Mouse (Mus musculus): ENCODE measurements around the gene Trf.

Gene Trf

DNA sequence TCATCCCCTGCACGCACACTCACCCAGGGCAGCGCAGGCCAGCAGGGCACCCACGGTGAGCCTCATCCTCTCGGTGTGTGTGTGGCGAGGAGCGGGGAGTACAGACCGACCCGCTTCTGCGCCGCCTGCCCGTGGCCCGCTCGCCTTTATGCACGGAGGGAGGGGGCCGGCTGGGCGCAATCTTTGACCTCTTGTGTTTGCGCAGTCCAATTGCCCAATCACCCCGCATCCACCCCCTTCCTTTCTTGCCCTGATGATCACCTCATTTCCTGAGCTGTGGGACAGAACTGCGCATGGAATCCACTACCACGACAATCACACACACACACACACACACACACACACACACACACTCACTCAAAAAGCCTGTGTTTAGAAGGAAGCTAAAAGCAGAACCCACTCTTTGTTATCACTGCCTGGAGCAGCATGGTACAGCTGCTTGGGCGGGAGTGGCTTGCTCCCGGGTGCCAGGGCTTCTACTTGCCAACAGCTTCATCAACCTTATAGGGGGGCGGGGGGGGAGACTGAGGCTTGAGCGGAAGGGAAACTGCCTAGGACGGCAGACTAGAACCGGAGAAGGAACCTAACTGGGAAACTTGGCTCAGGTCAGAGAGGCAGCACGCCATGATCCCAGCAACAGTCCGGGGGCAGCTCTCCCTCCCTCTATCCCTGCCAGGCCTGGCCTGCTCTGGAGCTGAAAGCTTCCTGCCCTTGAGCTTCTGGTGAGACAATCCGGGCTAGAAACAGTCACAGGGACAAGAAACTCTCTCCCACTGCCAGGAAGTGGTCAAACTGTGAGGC, at the start of gene Trf, which contains the start of gene Gm20425:
Gene Trf, minus strand, starts transcription at position 294 of the 801 bp plus-strand sequence.
Gene Gm20425, minus strand, starts transcription at position 157 of the 801 bp plus-strand sequence.
- peak; percentile 41 for DNase-seq

DNA sequence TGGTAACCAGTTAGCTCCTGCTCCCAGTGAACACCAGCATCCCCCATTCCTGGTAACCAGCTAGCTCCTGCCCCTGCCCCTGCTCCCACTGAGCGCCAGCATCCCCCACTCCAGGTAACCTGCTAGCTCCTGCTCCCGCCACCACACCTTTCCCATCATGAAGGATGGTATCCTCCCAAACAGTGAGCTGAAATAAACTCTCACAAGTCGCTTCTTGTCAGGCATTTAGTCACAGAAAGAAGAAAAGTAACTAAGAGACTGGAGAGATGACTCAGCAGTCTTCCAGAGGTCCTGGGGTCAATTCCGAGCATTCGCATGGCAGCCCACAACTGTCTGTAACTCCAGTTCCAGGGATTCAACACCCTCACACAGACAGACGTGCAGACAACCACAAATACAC, 46.6 kb upstream of the Trf start:
- DNase-seq = no peak

DNA sequence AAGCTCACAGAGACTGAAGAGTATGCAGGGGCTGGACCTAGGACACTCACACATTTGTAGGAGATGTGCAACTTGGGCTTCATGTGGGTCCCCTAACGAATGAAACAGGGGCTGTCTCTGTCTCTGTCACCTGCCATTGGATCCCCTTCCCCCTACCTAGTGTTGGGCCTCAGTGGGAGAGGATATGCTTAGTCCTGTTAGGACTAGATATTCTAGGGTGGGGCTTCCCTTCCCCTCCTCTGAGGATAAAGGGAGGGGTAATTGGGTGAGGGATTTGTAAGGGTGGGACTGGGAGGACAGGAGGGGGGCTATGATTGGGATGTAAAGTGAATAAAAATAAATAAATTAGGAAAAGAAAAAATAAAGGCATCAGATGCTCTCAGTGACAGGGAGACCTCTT, 45.4 kb upstream of the Trf start:
- no peak for DNase-seq

DNA sequence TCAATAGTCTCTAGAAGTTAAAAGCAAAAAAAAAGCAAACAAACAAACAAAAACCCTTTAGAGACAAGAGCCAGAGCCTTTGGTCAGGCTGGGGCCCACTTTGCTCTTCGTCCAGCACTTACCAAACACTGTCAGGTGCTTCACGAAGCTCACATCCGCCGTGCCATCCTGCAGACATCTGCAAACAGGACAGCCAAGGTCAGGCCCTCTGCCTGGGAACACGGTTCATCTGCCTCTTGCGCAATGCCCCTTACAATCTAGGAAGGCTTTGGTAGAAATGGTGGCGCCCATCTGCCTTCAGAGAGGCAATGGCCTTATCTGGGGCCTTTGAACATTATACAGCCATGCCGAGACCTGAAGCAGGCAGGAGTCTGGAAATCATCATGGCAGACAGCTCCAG, 44.6 kb upstream of the Trf start:
- DNase-seq = no peak

DNA sequence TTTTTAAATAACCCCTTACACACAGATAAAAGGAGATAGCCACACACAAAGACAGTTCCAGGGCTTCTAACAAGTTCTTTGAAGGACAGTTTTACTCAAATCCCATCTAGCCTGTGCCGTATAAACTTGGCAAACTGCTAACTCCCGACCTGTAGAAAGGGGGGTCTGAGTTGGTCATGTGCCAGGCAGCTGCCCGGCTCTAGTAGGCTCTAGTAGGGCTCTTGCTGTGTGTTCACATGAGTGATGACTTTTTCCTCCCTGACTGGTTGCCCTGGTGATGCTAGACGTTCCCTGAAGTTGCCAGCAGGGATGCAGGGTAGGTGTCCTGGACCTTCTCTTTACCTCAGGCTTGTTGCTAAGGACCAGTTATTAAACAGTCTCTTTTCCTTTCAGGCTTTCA, 40.9 kb upstream of the Trf start:
- no peak for DNase-seq

DNA sequence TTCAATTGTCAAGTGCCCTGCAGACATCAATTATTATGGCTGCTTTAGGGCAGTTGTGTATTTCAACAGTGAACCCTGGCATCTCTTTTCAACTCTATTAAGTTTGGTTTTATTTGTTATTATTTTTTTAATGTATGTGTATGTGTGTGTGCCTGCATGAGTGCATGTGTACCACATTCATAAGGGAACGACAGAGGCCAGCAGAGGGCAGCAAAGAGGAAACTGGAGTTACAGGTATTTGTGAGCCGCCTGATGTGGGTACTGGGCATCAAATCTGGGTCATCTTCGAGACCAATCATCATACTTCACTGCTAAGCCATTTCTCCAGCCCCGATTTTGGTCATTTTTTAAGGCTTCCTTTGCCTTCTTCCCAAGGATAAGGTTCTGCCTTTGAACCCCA, 35.5 kb upstream of the Trf start:
- DNase-seq = no peak

DNA sequence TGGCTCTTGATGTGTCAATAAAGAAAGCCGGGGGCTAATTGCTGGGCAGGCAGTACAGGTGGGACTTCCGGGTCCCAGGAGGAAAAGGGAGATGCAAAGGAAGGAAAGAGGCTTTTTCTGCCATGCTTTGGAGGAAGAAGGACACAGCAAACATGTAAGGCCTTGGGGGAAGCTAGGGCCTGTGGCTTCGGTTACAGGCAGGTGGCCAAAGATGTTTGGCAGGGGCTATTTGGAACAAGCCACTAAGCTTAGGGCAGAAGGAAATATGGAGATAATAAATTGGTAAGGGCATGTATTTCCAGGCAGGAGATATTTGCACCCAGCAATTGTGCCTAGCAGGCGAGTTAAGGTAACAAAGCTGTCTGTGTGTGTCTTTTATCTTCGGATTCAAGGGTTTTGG, 22.7 kb upstream of the Trf start:
- DNase-seq = no peak

DNA sequence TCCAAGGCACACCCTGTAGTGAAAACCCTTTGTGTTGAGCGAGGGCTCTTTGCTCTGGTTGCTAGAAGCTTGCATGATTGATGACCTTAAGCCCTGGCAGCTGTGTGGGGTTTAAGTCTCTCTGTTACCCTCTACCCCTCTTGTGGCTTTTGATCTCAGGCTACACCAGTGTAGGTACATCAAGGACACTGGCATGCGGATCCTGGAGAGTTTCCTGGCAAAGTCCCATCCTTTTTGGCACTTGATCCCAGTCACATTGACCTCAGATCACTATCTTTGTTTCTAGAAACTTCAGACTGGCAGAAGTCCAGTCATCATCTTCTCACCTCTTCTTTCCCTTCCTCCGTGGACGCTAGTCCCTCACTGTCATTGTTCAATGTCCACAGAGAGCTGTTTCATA, 18.4 kb upstream of the Trf start:
- no peak for DNase-seq

DNA sequence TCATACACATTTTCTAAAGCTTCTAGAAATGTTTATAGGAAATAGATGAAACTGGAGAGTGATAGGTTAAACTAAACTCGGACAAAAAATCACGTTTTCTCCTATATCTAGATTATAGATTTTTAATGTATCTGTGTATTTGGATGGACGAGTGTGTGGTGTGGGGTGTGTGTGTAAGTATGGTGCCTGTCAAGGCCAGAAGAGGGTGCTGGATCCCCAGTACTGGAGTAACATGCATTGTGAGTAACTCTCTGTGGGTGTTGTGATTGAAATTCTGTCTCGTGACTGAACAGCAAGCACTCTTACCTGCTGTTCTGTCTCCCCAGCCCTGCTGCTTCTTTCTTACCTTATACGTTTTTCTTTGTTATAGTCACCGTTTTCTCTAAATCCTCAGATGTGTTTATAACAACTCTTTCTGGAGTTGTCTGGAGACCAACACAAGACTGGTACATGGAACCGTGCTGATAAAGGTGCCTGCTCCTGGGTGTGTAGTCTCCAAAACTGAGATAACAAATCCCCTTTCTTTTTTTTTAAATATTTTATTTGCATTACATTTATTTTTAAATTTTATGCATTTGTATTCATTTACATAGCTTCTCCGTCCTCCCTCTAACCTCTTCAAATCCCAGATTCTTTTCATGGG, 16.4 kb upstream of the Trf start:
- no peak for DNase-seq

DNA sequence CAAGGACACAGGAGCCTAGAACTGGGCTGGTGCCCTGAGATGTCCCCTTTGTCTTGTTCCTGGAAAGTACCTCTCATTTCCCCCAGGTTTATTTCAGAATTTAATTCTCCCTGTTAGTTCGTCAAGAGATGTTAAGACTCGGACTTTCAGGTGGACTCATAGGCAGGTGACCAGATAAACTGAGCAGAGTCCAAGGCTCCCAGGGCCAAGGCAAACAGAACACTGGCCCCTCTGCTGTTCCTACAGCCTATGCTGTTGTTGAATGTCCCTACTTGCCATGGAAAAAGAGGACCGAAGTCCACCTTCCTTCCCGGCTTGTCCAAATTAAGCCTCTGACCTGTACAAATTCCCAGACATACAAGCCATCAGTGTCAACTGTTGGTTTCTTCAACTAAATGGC, 13.4 kb upstream of the Trf start:
- DNase-seq = peak; percentile 32

DNA sequence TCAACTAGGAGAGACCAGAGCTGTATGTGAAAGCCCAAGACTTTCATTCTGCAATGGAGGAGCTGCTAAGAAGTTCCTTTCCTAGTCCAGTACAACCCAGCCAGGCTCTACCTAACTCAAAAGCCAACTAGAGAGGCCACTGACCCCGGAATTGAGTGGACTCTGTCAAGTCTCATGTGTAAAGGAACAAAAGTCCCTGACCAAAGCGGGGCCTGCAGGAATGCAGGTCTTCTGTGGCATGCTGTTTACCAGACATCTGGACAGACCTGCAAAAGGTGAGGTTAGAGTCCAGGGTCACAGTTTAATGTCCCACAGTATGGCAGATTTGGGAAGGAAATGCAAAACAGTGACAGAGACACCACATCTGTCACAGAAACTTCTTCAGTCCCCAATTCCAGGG, 11.0 kb upstream of the Trf start:
- DNase-seq = peak; percentile 17

DNA sequence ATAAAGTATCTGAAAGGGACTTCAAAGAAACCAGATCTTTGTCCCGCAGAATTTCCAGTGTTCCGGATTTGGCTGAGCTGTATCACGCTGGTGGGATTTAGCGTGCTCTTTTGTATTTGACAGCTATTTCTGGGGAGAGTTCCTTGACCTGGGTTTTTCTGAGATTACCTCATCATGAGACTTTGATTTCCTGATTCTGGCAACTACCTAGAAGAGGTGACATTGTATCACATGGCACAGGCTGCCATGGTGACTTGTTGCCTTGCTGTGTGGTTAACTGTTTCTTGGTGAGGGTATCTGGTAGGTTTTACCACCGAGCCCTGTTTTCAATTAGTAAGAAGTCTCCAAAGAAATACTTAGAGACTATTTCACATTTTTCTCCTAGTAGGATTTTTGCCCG, 9.2 kb upstream of the Trf start:
- no peak for DNase-seq

DNA sequence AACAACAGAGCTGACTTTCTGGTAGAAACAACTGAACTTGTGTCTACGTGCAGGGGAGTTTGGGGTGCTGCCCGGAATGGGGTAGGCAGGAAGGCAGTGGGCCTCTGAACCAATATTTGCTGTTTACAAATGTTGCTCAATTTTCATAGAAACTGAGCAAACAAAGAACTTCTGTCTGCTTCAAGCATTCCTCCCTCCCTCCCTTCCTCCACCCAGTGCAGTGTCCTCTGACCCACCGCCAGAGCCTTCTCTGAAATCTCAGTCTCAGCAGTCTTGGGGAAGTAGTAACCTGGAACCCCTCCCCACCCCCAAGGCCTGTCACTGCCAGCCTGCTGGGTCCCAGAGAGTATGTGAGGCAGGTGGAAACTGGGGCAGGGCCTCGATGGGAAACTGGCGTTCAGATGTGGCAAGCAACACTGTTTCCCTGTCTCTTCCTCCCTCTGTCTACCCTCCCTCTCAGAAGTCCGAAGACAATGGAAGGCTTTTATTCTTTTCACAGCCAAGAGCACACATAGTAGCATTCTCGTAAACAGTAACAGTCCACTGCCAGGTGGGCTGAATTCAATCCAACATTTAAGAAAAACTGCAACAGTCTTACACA, 4.4 kb upstream of the Trf start:
- DNase-seq = no peak

DNA sequence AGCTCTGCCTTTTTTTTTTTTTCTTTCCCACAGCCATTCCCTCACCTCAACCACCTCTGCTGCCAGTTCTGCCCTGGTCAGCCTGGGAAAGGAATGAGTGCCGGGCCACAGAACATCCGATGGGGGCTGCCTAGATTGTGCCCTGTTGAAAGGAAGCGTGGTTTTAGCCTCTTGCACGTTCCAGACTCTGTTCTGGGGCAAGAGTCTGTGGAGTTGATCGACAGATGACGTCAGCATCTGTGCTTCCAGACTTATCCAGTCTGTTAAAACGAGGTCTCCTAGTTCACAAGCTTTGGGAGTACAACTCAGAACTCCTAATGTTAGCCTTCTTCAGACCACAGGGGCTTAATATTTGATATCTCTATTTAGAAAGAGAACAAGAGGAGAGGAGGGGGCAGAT, 3.8 kb upstream of the Trf start:
- DNase-seq = no peak

DNA sequence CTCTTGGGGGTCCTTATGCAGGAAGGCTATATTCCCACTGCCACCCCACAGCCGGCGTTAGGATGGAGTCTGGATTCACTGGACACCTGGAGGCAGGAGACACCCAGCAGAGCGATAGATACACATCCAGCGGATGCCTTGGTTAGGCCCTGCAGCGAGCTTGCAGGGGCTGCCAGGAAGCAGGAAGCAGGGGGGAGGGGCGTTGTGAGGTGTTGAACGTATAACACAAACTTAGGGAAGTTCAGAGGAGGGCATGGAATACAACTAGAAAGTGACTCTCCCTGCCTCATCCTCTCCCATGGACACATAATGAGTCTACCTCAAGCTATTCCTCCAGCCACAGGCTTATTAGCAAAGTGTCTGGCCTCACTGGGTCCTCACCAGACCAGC, 2.8 kb upstream of the Trf start:
- DNase-seq = no peak

DNA sequence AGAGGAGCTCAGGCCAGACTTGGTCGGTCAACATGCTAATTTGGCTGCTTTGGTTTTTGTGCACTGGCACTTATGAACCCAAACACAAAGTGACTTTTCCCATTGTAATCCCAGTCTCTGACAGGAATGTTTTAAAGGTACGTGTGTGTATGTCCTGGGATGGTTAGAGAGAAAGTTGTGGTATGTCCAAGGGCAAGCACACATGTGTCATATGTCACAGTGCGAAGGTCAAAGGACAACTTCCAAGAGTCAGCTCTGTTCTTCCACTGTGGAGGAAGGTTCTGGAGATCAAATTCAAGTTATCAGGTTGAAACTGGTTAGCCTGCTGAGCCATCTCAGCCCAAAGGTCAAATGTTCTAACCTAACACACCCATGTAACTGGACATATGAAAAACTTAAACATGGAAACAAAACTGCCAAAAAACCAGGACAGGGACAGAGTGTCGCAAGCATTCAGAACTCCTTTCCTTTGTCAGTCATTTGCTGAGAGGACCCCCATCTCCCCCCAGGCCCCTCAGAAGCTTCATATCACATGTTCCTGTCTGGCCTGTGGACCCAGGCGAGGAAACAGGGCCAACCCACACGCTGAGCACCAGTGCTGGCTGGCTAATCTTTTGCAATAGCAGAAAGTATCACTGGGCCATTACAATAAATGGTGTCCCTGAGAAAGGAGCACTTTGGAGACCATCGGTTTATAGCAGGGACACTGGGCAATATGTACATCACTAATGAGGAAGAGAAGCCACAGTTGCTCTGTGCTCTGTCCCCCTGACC, 2.2 kb upstream of the Trf start:
- DNase-seq = no peak

DNA sequence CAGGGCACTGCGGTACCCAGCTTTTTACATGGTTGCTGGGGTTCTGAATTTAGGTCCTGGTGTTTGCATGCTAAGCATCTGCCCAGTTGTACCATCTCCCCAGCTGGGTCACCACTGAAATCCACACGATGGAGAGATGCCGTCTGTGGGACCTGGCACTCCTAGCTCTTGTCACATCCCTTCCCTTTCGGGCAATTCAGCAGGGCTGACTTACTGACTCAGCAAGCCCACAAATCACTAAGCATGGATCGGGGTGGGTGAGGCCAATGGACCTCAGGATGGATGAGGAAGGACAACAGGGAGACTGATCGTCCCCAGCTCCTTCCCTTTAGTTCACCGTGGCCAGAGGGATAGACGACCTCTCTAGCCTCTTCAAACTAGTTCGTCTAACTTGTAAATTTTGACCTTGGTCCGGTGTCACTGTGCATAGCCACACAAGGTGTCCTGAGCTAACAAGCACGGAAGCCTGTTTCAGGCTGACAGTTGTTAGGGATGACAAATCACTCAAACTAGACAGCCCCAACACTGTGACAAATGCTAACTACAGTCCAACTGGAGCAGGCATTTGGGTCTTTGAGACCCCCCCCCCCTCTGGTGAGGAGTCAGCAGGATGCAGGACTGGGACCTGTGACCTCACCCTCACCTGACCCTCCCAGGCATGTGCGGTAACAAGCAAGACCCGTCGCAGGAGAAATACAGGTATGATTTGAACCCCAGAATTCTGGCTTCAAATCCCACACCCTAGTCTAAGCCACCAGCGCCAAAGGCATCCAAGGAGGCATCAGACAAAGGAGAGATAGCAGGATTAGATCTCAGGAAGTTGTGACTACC, 992 bp downstream of the Trf start:
- no peak for DNase-seq

DNA sequence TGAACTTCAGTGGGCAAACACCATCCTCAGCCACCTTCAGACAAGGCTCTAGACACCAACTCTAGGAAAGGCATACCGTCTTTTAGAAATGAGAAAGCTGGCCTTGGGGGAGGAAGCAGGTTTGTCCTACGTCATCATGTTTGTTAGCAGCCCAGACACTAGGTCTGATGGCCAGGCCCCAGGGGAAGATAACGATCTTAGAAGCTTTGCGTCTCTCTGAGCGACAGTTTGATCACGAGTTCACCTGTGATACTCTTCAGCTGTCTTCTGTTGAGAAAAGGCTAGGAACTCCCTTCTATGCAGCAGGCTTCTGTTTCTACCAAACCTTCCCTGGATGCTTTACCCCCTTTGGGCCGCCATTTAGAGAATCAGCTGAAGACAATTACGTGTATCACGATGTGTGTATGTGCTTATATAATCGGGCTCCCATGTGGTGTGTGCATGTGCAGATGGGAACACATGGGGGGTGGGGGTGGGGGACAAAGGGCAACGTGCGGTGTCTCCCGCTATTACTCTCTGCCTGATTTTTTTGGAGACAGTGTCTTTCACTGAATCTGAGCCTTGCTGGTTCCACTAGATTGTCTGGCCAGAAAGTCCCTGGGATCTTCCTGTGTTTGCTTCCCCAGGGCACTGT, 1.8 kb downstream of the Trf start:
- DNase-seq = no peak

DNA sequence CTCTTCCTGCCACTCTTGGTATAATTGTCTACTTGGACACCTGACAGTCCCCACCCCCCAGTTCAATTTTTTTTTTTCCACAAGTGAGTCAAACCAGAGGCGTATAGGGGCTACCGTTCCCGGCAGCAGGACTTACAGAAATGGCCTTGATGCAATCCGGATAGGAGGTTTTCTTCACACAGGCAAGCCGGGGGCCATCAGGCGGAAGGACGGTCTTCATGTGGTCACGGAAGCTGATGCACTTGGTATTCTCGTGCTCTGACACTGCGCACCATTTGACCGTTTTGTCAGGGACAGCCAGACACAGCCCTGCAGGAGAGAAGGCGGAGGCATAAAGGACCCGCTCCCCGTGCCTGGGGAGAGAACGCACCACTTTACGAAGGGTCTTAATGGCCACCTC, 2.5 kb downstream of the Trf start:
- DNase-seq = no peak

DNA sequence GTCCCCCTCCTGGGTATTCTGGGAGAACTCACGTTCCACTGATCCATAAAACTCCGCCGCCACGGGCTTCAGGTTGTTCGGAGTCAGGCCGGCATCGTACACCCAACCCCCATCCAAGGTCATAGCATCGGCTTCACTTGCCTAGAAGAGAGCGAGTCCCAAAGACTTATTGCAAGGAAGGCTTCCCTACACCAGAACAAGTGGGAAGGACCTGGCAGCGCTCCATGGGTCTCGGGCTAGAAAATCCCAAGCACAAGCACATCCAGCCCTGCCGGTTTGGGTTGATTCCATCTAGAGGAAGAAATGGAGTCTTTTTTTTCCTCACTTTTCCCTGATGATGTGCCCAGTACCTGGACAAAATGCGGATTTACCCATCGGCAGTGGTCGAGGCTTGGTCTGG, 3.4 kb downstream of the Trf start:
- no peak for DNase-seq

DNA sequence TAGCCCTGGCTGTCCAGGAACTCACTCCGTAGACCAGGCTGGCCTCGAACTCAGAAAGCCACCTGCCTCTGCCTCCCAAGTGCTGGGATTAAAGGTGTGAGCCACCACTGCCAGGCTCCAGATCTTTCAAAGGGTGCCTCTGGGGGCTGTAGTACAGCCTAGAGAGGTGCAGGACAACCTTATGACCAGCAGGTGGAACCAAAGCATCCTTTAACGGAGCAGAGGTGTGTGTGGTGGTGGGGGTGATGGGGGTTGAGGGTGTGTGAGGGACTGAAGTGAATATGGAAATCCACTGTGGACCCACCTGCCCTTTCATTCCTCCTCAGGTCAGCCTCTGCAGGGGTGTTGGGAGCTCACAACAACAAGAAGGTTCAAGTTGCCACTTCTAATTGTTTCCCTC, 4.8 kb downstream of the Trf start:
- DNase-seq = no peak

DNA sequence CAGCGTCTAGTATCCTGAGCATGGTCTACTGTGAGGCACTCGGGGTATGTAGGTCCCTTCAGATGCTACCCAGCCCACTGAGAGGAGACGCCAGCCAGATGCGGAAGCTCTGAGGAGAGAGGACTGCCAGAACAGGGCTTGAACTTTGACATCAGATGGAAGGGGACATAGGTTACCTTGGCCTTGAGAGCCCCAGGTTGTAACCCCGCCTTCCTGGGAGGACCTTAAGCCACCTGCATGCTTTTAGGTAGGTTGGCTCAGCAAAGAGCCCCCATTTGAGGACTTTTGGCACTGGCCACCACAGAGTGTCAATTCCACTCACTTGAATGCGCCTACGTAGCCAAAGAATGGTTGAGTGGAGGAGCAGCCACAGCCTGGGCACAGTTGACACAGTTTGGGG, 5.5 kb downstream of the Trf start:
- no peak for DNase-seq

All from kidney, adult 11 months (tissue).